Mouse (Mus musculus) C2C12 (cell line): ENCODE data around the gene Slc10a7.

ENCODE experiments used
- CEBPB ChIP-seq: IDR thresholded peaks from one replicate; pipeline ENCODE4 v1.6.1; 2011; ENCODE audit warnings: low read depth, mild to moderate bottlenecking, control low read depth, moderate library complexity
- CTCF ChIP-seq: IDR thresholded peaks from one replicate; pipeline ENCODE4 v1.5.1; 2011; ENCODE audit not compliant: control insufficient read depth, insufficient read depth, insufficient read length
- FOSL1 ChIP-seq: IDR thresholded peaks from one replicate; pipeline ENCODE4 v1.8.0; 2011; ENCODE audit warnings: mild to moderate bottlenecking, low read length; ENCODE audit not compliant: poor library complexity, insufficient read depth, severe bottlenecking
- MYOD1 ChIP-seq: IDR thresholded peaks from one replicate; pipeline ENCODE4 v1.6.1; 2011; ENCODE audit warnings: low read depth; ENCODE audit not compliant: control insufficient read depth, insufficient read length
- MYOG ChIP-seq: IDR thresholded peaks from one replicate; pipeline ENCODE4 v1.6.1; 2011; ENCODE audit not compliant: control insufficient read depth, insufficient read length; ENCODE audit errors: extremely low read depth
- USF1 ChIP-seq: IDR thresholded peaks from one replicate; pipeline ENCODE4 v1.6.1; 2011; ENCODE audit warnings: low read depth, mild to moderate bottlenecking, control low read depth, moderate library complexity

GRCm38 (mm10) chr8:78510926-78511325 lies 1.8 kb downstream of the Slc10a7 start:
- TF ChIP-seq USF1: no peak
- no peak for TF ChIP-seq CTCF
- TF ChIP-seq CEBPB: no peak
- no peak for TF ChIP-seq MYOD1
- TF ChIP-seq FOSL1: no peak
- TF ChIP-seq MYOG: no peak
